Mouse (Mus musculus): ENCODE results near the gene Homer1. TPM values are rescaled to one million over a fixed set of nuclear protein-coding genes. Genes with fewer than 3 reads are reported as not detected.

The Homer1 gene
- polyA plus RNA-seq, 1 experiment, result 27.4 TPM

GRCm38 (mm10) chr13:93380399-93381063 is 81.1 kb downstream of the Homer1 start:
- H3K27me3 ChIP-seq (ENCODE audit: control insufficient read depth, insufficient read depth, low read length, poor library complexity, severe bottlenecking), result no peaks in the 10 kb centered on the region
- no peaks in the 10 kb centered on the region for H3K36me3 ChIP-seq (ENCODE audit: control insufficient read depth, insufficient read depth, low read length, poor library complexity, severe bottlenecking)
- no peak for TF ChIP-seq CTCF (IDR thresholded peaks at IDR 0.05; ENCODE audit: low read depth, low read length)
- TF ChIP-seq EP300 (IDR thresholded peaks at IDR 0.05; ENCODE audit: insufficient read depth, low read depth, low read length), result no peak
- no peak for TF ChIP-seq POLR2A (IDR thresholded peaks at IDR 0.05; ENCODE audit: insufficient read depth, low read length)
- H3K4me3 ChIP-seq (ENCODE audit: low read depth, low read length), result no peak overlapping the region
- no peak overlapping the region for H3K27ac ChIP-seq (ENCODE audit: insufficient read depth, low read length)
- H3K9me3 ChIP-seq (replicated peaks; ENCODE audit: control insufficient read depth, insufficient read depth, low read length, poor library complexity, severe bottlenecking), result no peaks in the 10 kb centered on the region
- no peak overlapping the region for H3K9ac ChIP-seq (ENCODE audit: low read depth, poor library complexity, severe bottlenecking)
- H3K4me1 ChIP-seq (ENCODE audit: control insufficient read depth, insufficient read depth, low read length), result no peaks in the 10 kb centered on the region

GRCm38 (mm10) chr13:93381301-93381700 is 81.9 kb downstream of the Homer1 start:
- Histone ChIP-seq H3K4me3 (ENCODE audit: low read depth, low read length) (no peak overlapping the region), H3K9me3 (replicated peaks; ENCODE audit: control insufficient read depth, insufficient read depth, low read length, poor library complexity, severe bottlenecking) (no peaks in the 10 kb centered on the region), H3K27me3 (ENCODE audit: control insufficient read depth, insufficient read depth, low read length, poor library complexity, severe bottlenecking) (no peaks in the 10 kb centered on the region), H3K9ac (ENCODE audit: low read depth, poor library complexity, severe bottlenecking) (no peak overlapping the region), H3K27ac (ENCODE audit: insufficient read depth, low read length) (no peak overlapping the region), H3K4me1 (ENCODE audit: control insufficient read depth, insufficient read depth, low read length) (no peaks in the 10 kb centered on the region), H3K36me3 (ENCODE audit: control insufficient read depth, insufficient read depth, low read length, poor library complexity, severe bottlenecking) (no peaks in the 10 kb centered on the region)
- TF ChIP-seq POLR2A (IDR thresholded peaks at IDR 0.05; ENCODE audit: insufficient read depth, low read length) (no peak), EP300 (IDR thresholded peaks at IDR 0.05; ENCODE audit: insufficient read depth, low read depth, low read length) (no peak), CTCF (IDR thresholded peaks at IDR 0.05; ENCODE audit: low read depth, low read length) (no peak)

- Histone ChIP-seq H3K9ac (ENCODE audit: low read depth, poor library complexity, severe bottlenecking) (no peak overlapping the region), H3K27me3 (ENCODE audit: control insufficient read depth, insufficient read depth, low read length, poor library complexity, severe bottlenecking) (no peaks in the 10 kb centered on the region), H3K27ac (ENCODE audit: insufficient read depth, low read length) (no peak overlapping the region), H3K4me1 (ENCODE audit: control insufficient read depth, insufficient read depth, low read length) (no peaks in the 10 kb centered on the region), H3K36me3 (ENCODE audit: control insufficient read depth, insufficient read depth, low read length, poor library complexity, severe bottlenecking) (no peaks in the 10 kb centered on the region), H3K9me3 (replicated peaks; ENCODE audit: control insufficient read depth, insufficient read depth, low read length, poor library complexity, severe bottlenecking) (no peaks in the 10 kb centered on the region), H3K4me3 (ENCODE audit: low read depth, low read length) (no peak overlapping the region)
- TF ChIP-seq CTCF (IDR thresholded peaks at IDR 0.05; ENCODE audit: low read depth, low read length) (no peak), EP300 (IDR thresholded peaks at IDR 0.05; ENCODE audit: insufficient read depth, low read depth, low read length) (no peak), POLR2A (IDR thresholded peaks at IDR 0.05; ENCODE audit: insufficient read depth, low read length) (no peak)
Observed at GRCm38 (mm10) chr13:93383092-93383491, 83.7 kb downstream of the Homer1 start.

GRCm38 (mm10) chr13:93383620-93384019 is 84.2 kb downstream of the Homer1 start:
- H3K9me3 ChIP-seq (replicated peaks; ENCODE audit: control insufficient read depth, insufficient read depth, low read length, poor library complexity, severe bottlenecking), result no peaks in the 10 kb centered on the region

GRCm38 (mm10) chr13:93384481-93384880 is 85.0 kb downstream of the Homer1 start:
- Histone ChIP-seq H3K27ac (ENCODE audit: insufficient read depth, low read length) (no peak overlapping the region), H3K9me3 (replicated peaks; ENCODE audit: control insufficient read depth, insufficient read depth, low read length, poor library complexity, severe bottlenecking) (no peaks in the 10 kb centered on the region), H3K27me3 (ENCODE audit: control insufficient read depth, insufficient read depth, low read length, poor library complexity, severe bottlenecking) (no peaks in the 10 kb centered on the region), H3K4me3 (ENCODE audit: low read depth, low read length) (no peak overlapping the region), H3K9ac (ENCODE audit: low read depth, poor library complexity, severe bottlenecking) (no peak overlapping the region), H3K36me3 (ENCODE audit: control insufficient read depth, insufficient read depth, low read length, poor library complexity, severe bottlenecking) (no peaks in the 10 kb centered on the region), H3K4me1 (ENCODE audit: control insufficient read depth, insufficient read depth, low read length) (no peaks in the 10 kb centered on the region)
- TF ChIP-seq POLR2A (IDR thresholded peaks at IDR 0.05; ENCODE audit: insufficient read depth, low read length) (no peak), EP300 (IDR thresholded peaks at IDR 0.05; ENCODE audit: insufficient read depth, low read depth, low read length) (no peak), CTCF (IDR thresholded peaks at IDR 0.05; ENCODE audit: low read depth, low read length) (no peak)

More at GRCm38 (mm10) chr13:93383620-93384019, 84.2 kb downstream of the Homer1 start:
- Histone ChIP-seq H3K9ac (ENCODE audit: low read depth, poor library complexity, severe bottlenecking) (no peak overlapping the region), H3K36me3 (ENCODE audit: control insufficient read depth, insufficient read depth, low read length, poor library complexity, severe bottlenecking) (no peaks in the 10 kb centered on the region), H3K27me3 (ENCODE audit: control insufficient read depth, insufficient read depth, low read length, poor library complexity, severe bottlenecking) (no peaks in the 10 kb centered on the region), H3K4me1 (ENCODE audit: control insufficient read depth, insufficient read depth, low read length) (no peaks in the 10 kb centered on the region), H3K4me3 (ENCODE audit: low read depth, low read length) (no peak overlapping the region), H3K27ac (ENCODE audit: insufficient read depth, low read length) (no peak overlapping the region)
- TF ChIP-seq CTCF (IDR thresholded peaks at IDR 0.05; ENCODE audit: low read depth, low read length) (no peak), POLR2A (IDR thresholded peaks at IDR 0.05; ENCODE audit: insufficient read depth, low read length) (no peak), EP300 (IDR thresholded peaks at IDR 0.05; ENCODE audit: insufficient read depth, low read depth, low read length) (no peak)

- Histone ChIP-seq H3K27ac (ENCODE audit: insufficient read depth, low read length) (no peak overlapping the region), H3K9me3 (replicated peaks; ENCODE audit: control insufficient read depth, insufficient read depth, low read length, poor library complexity, severe bottlenecking) (no peaks in the 10 kb centered on the region), H3K4me3 (ENCODE audit: low read depth, low read length) (no peak overlapping the region), H3K9ac (ENCODE audit: low read depth, poor library complexity, severe bottlenecking) (no peak overlapping the region), H3K36me3 (ENCODE audit: control insufficient read depth, insufficient read depth, low read length, poor library complexity, severe bottlenecking) (no peaks in the 10 kb centered on the region), H3K4me1 (ENCODE audit: control insufficient read depth, insufficient read depth, low read length) (no peaks in the 10 kb centered on the region), H3K27me3 (ENCODE audit: control insufficient read depth, insufficient read depth, low read length, poor library complexity, severe bottlenecking) (no peaks in the 10 kb centered on the region)
- no peak for TF ChIP-seq CTCF (IDR thresholded peaks at IDR 0.05; ENCODE audit: low read depth, low read length)
- no peak for TF ChIP-seq POLR2A (IDR thresholded peaks at IDR 0.05; ENCODE audit: insufficient read depth, low read length)
- TF ChIP-seq EP300 (IDR thresholded peaks at IDR 0.05; ENCODE audit: insufficient read depth, low read depth, low read length), result no peak
Observed at GRCm38 (mm10) chr13:93385147-93385546, 85.7 kb downstream of the Homer1 start.

All from ES-Bruce4 (cell line).